Mouse (Mus musculus): ENCODE measurements around the gene Rack1. TPM values are rescaled to one million over a fixed set of nuclear protein-coding genes. Genes with fewer than 3 reads are reported as not detected.
A peak's percentile ranks its signal among the peaks of the same experiment; 100 is the strongest.

Gene Rack1
- total and polyA plus RNA-seq, 3 experiments = 3,744 to 6,330 (median 5,265) TPM

GRCm38 (mm10) chr11:48843202-48843601, 43.1 kb downstream of the Rack1 start:
- Histone ChIP-seq H3K9me3 (replicated peaks; ENCODE audit: low read length) (no peaks in the 10 kb centered on the region), H3K27me3 (replicated peaks) (no peaks in the 10 kb centered on the region), H3K79me2 (replicated peaks; ENCODE audit: control insufficient read depth, extremely low read depth, insufficient read depth, poor library complexity, severe bottlenecking) (no peaks in the 10 kb centered on the region), H3K4me2 (ENCODE audit: insufficient read depth, low read depth, poor library complexity, severe bottlenecking) (no peak overlapping the region), H3K9ac (ENCODE audit: insufficient read depth, low read depth) (no peak overlapping the region), H3K4me1 (ENCODE audit: control insufficient read depth in 1 of 2, insufficient read depth in 2 of 2) (peaks cover 28 to 86% of the 10 kb centered on the region in 2 experiments), H3K27ac (ENCODE audit: insufficient read depth, low read depth) (no peak overlapping the region), H3K4me3 (replicated peaks in 1 of 3; ENCODE audit: low read depth in 2 of 3, low read length in 2 of 3, poor library complexity in 1 of 3) (no peak overlapping the region), H3K36me3 (replicated peaks in 1 of 2; ENCODE audit: control insufficient read depth in 1 of 2, insufficient read depth in 1 of 2, low read length in 1 of 2) (peaks cover 13 to 21% of the 10 kb centered on the region in 2 experiments)
- TF ChIP-seq SMC3 (IDR thresholded peaks at IDR 0.05; ENCODE audit: low read depth, low read length) (no peak), TBP (conservative IDR thresholded peaks at IDR 0.05; ENCODE audit: low read depth, low read length) (no peak), GABPA (IDR thresholded peaks at IDR 0.05; ENCODE audit: insufficient replicate concordance, low read depth, low read length) (no peak), EP300 (IDR thresholded peaks at IDR 0.05; ENCODE audit: low read length) (peak; percentile 47; the same call in 1 of the 2 replicates), UBTF (IDR thresholded peaks at IDR 0.05; ENCODE audit: low read depth, low read length) (no peak), IRF4 (IDR thresholded peaks at IDR 0.05; ENCODE audit: low read depth, low read length) (peak; percentile 53; the same call in 1 of the 2 replicates)
- in situ Hi-C loops (cut with MboI; ENCODE audit: low pct_ligation_motif_present, low pct_unique_long_range_greater_than_20kb, low sequenced_read_pairs) (no loop called here), dilution Hi-C loops (cut with MboI; ENCODE audit: extremely low pct_ligation_motif_present, extremely low pct_unique_long_range_greater_than_20kb, low sequenced_read_pairs) (no loop called here)
- peak; percentile 47 for DNase-seq (ENCODE audit: extremely low read depth)

GRCm38 (mm10) chr11:48844309-48844708, 44.2 kb downstream of the Rack1 start:
- dilution Hi-C loops (cut with MboI; ENCODE audit: extremely low pct_ligation_motif_present, extremely low pct_unique_long_range_greater_than_20kb, low sequenced_read_pairs) = no loop called here
- no peaks in the 10 kb centered on the region for H3K27me3 ChIP-seq (replicated peaks)
- DNase-seq (ENCODE audit: extremely low read depth) = no peak
- in situ Hi-C loops (cut with MboI; ENCODE audit: low pct_ligation_motif_present, low pct_unique_long_range_greater_than_20kb, low sequenced_read_pairs) = no loop called here
- no peaks in the 10 kb centered on the region for H3K9me3 ChIP-seq (replicated peaks; ENCODE audit: low read length)
- no peak overlapping the region for H3K9ac ChIP-seq (ENCODE audit: insufficient read depth, low read depth)
- no peak overlapping the region for H3K4me2 ChIP-seq (ENCODE audit: insufficient read depth, low read depth, poor library complexity, severe bottlenecking)
- no peaks in the 10 kb centered on the region for H3K79me2 ChIP-seq (replicated peaks; ENCODE audit: control insufficient read depth, extremely low read depth, insufficient read depth, poor library complexity, severe bottlenecking)
- H3K27ac ChIP-seq (ENCODE audit: insufficient read depth, low read depth) = no peak overlapping the region
- TF ChIP-seq EP300 (IDR thresholded peaks at IDR 0.05; ENCODE audit: low read length) (no peak), ZMIZ1 (IDR thresholded peaks at IDR 0.05; ENCODE audit: low read depth, low read length) (no peak), MAFK (IDR thresholded peaks at IDR 0.05; ENCODE audit: insufficient replicate concordance, low read length) (no peak), MAX (IDR thresholded peaks at IDR 0.05; ENCODE audit: low read length) (no peak), BHLHE40 (IDR thresholded peaks at IDR 0.05; ENCODE audit: low read depth, low read length) (no peak)
- H3K36me3 ChIP-seq (replicated peaks in 1 of 2; ENCODE audit: control insufficient read depth in 1 of 2, insufficient read depth in 1 of 2, low read length in 1 of 2) = peaks cover 20 to 29% of the 10 kb centered on the region in 2 experiments
- no peak overlapping the region for H3K4me3 ChIP-seq (replicated peaks in 1 of 3; ENCODE audit: low read depth in 2 of 3, low read length in 2 of 3, poor library complexity in 1 of 3)
- peaks cover 27 to 77% of the 10 kb centered on the region in 2 experiments for H3K4me1 ChIP-seq (ENCODE audit: control insufficient read depth in 1 of 2, insufficient read depth in 2 of 2)

GRCm38 (mm10) chr11:48845244-48845815, 45.2 kb downstream of the Rack1 start:
- H3K79me2 ChIP-seq (replicated peaks; ENCODE audit: control insufficient read depth, extremely low read depth, insufficient read depth, poor library complexity, severe bottlenecking) = no peaks in the 10 kb centered on the region
- no peaks in the 10 kb centered on the region for H3K27me3 ChIP-seq (replicated peaks)
- TF ChIP-seq ETS1 (conservative IDR thresholded peaks at IDR 0.05; ENCODE audit: low read depth, low read length) (peak; percentile 95), NRF1 (IDR thresholded peaks at IDR 0.05; ENCODE audit: low read depth, low read length) (no peak), MYC (IDR thresholded peaks at IDR 0.05; ENCODE audit: low read depth, low read length) (no peak), MAZ (IDR thresholded peaks at IDR 0.05; ENCODE audit: low read depth, low read length) (no peak), MEF2A (IDR thresholded peaks at IDR 0.05; ENCODE audit: borderline replicate concordance, low read depth, low read length) (0 out of 2 replicates have a peak, but pooled peaks have one; percentile 35), UBTF (IDR thresholded peaks at IDR 0.05; ENCODE audit: low read depth, low read length) (no peak), TCF12 (IDR thresholded peaks at IDR 0.05; ENCODE audit: low read depth, low read length) (0 out of 2 replicates have a peak, but pooled peaks have one; percentile 20), MXI1 (IDR thresholded peaks at IDR 0.05; ENCODE audit: low read depth, low read length) (0 out of 2 replicates have a peak, but pooled peaks have one; percentile 24), SIN3A (IDR thresholded peaks at IDR 0.05; ENCODE audit: low read length) (peak; percentile 44; the same call in 1 of the 2 replicates), RCOR1 (conservative IDR thresholded peaks at IDR 0.05; ENCODE audit: low read depth, low read length) (no peak)
- DNase-seq (ENCODE audit: extremely low read depth) = peak; percentile 65
- no peak overlapping the region for H3K9ac ChIP-seq (ENCODE audit: insufficient read depth, low read depth)
- peaks cover 28 to 37% of the 10 kb centered on the region in 2 experiments for H3K36me3 ChIP-seq (replicated peaks in 1 of 2; ENCODE audit: control insufficient read depth in 1 of 2, insufficient read depth in 1 of 2, low read length in 1 of 2)
- H3K4me3 ChIP-seq (replicated peaks in 1 of 3; ENCODE audit: low read depth in 2 of 3, low read length in 2 of 3, poor library complexity in 1 of 3) = peak overlapping the region in 1 of 3 experiments; percentile 3
- dilution Hi-C loops (cut with MboI; ENCODE audit: extremely low pct_ligation_motif_present, extremely low pct_unique_long_range_greater_than_20kb, low sequenced_read_pairs) (no loop called here), in situ Hi-C loops (cut with MboI; ENCODE audit: low pct_ligation_motif_present, low pct_unique_long_range_greater_than_20kb, low sequenced_read_pairs) (no loop called here)
- no peaks in the 10 kb centered on the region for H3K9me3 ChIP-seq (replicated peaks; ENCODE audit: low read length)
- H3K4me2 ChIP-seq (ENCODE audit: insufficient read depth, low read depth, poor library complexity, severe bottlenecking) = no peak overlapping the region
- 0 out of 2 replicates have a peak overlapping the region, but pooled peaks have one; percentile 6 for H3K27ac ChIP-seq (ENCODE audit: insufficient read depth, low read depth)
- H3K4me1 ChIP-seq (ENCODE audit: control insufficient read depth in 1 of 2, insufficient read depth in 2 of 2) = peaks cover 21 to 67% of the 10 kb centered on the region in 2 experiments
